Mouse (Mus musculus) hindbrain, embryonic 16.5 days (tissue): ENCODE measurements at regions not wholly inside any gene's neighbourhood (a gene's known extent, or its start where the extent isn't known, plus 50 kb on each side); places are given as distances from the start of the nearest gene placed in this dataset.
A peak's percentile ranks its signal among the peaks of the same experiment; 100 is the strongest.

ENCODE experiments used
- ATAC-seq: fragments of 200-750 bp; cut with Nextera tagmentation; 2 replicates; pipeline ENCODE4 v1.8.0; 2017; ENCODE audit warnings: moderate TSS enrichment, moderate library complexity
- H3K27ac ChIP-seq: fragments of 300-500 bp; sonication (generic); 2 replicates; pipeline ENCODE4 v1.5.1; 2014; ENCODE audit warnings: low read depth, mild to moderate bottlenecking, control low read depth, low read length, moderate library complexity
- H3K27me3 ChIP-seq: fragments of 300-500 bp; sonication (generic); replicated peaks from 2 replicates; pipeline ENCODE4 v1.6.1; 2014; ENCODE audit warnings: low read length; ENCODE audit not compliant: control insufficient read depth, insufficient read depth
- H3K36me3 ChIP-seq: fragments of 300-500 bp; sonication (generic); 2 replicates; pipeline ENCODE4 v1.6.1; 2014; ENCODE audit warnings: mild to moderate bottlenecking, low read length, moderate library complexity, mixed read lengths; ENCODE audit not compliant: control insufficient read depth, insufficient read depth
- H3K4me1 ChIP-seq: fragments of 300-500 bp; sonication (generic); 2 replicates; pipeline ENCODE4 v1.6.1; 2014; ENCODE audit warnings: low read depth, low read length; ENCODE audit not compliant: control insufficient read depth, insufficient read depth
- H3K4me2 ChIP-seq: fragments of 300-500 bp; sonication (generic); 2 replicates; pipeline ENCODE4 v1.6.1; 2014; ENCODE audit warnings: mild to moderate bottlenecking, low read length, control low read depth, moderate library complexity
- H3K4me3 ChIP-seq: fragments of 300-500 bp; sonication (generic); 2 replicates; pipeline ENCODE4 v1.5.1; 2014; ENCODE audit warnings: mild to moderate bottlenecking, low read length, control low read depth, moderate library complexity
- H3K9ac ChIP-seq: fragments of 300-500 bp; sonication (generic); 2 replicates; pipeline ENCODE4 v1.6.1; 2014; ENCODE audit warnings: low read depth, mild to moderate bottlenecking, control low read depth, low read length, moderate library complexity
- H3K9me3 ChIP-seq: fragments of 300-500 bp; sonication (generic); 2 replicates; pipeline ENCODE4 v1.6.1; 2014; ENCODE audit warnings: mild to moderate bottlenecking, low read length, moderate library complexity; ENCODE audit not compliant: control insufficient read depth
- WGBS: fragments of 180-500 bp; shearing (Covaris S2); extraction: QIAGEN DNeasy Blood & Tissue Kit; methylation state at CpG from one replicate; pipeline ENCODE4 v1.1.7; 2014; 5-methylcytosine and 5-hydroxymethylcytosine counted together

DNA sequence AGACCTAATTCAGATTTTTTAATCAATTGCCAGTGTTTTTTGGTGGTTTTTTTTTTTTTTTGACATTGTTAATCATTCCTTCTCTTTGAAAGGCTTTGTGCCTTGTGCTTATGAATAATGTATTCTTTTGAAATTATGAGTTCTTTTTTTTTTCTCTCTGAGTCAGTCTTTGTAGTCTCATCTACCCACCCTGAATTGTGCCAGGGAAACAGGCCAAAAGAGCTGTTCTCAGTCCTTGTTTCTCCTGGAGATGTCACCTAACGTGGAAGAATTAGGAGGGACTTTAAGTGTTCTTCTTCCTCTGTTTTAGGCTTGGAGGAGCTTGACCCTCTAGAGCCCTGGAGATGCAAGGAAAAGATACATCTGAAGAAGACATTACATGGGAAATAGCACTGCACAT, 2012.6 kb downstream of the Poteg start:
- WGBS = 45% methylated on average over 1 of the region's 1 CpGs
- Histone ChIP-seq H3K27me3 (no peaks in the 10 kb centered on the region), H3K4me2 (no peak overlapping the region), H3K9ac (no peak overlapping the region), H3K27ac (no peak overlapping the region), H3K4me3 (no peak overlapping the region), H3K36me3 (no peaks in the 10 kb centered on the region), H3K4me1 (no peaks in the 10 kb centered on the region), H3K9me3 (no peaks in the 10 kb centered on the region)
- no peak for ATAC-seq

DNA sequence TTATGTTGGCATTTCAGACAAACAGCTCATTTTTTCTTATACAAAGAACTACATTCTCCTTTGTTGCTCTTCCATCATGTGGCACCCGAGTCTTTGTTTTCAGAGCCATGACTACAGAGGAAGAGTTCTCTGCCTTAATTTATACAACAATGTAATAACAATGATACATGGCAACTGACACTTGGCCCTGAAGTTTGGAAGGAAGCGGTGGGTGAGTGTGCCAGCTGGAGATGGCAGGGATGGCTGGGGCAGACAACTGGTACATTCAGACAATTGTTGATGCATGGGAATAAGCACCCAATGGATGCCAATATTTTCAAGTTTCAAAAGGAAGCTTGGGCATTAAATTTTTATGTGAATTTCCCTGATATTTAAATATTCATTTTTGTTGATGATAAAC, 2045.5 kb downstream of the Poteg start:
- no peak overlapping the region for H3K4me3 ChIP-seq
- no peaks in the 10 kb centered on the region for H3K36me3 ChIP-seq
- H3K4me1 ChIP-seq = no peaks in the 10 kb centered on the region
- H3K9ac ChIP-seq = no peak overlapping the region
- no peaks in the 10 kb centered on the region for H3K9me3 ChIP-seq
- 74% methylated on average over 2 of the region's 2 CpGs for WGBS
- H3K27ac ChIP-seq = no peak overlapping the region
- no peak overlapping the region for H3K4me2 ChIP-seq
- H3K27me3 ChIP-seq = no peaks in the 10 kb centered on the region
- no peak for ATAC-seq

DNA sequence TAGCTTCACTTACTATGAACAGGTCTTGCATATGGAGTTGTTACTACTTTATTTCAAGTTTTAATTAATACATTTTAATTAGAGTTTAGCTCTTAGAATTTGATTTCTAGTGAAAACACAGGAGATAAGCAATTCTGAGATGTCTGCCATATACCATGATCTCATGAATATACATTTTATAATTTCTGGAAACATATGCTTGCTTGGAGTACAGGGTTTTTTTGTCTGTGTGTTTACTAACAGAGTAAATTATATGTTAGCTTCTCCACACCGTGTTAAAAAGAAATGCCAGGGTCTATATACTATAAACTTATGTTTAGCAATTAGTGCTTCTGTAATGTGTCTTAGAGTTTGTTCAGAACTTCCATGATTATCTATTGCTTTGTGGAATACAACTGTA, 2079.9 kb downstream of the Poteg start:
- no peaks in the 10 kb centered on the region for H3K9me3 ChIP-seq
- no peak overlapping the region for H3K9ac ChIP-seq
- no peaks in the 10 kb centered on the region for H3K36me3 ChIP-seq
- H3K4me3 ChIP-seq = no peak overlapping the region
- WGBS = 90% methylated on average over 1 of the region's 1 CpGs
- no peaks in the 10 kb centered on the region for H3K4me1 ChIP-seq
- no peak for ATAC-seq
- H3K27me3 ChIP-seq = no peaks in the 10 kb centered on the region
- H3K27ac ChIP-seq = no peak overlapping the region
- H3K4me2 ChIP-seq = no peak overlapping the region

- no peaks in the 10 kb centered on the region for H3K9me3 ChIP-seq
- no peaks in the 10 kb centered on the region for H3K36me3 ChIP-seq
- no peak overlapping the region for H3K4me2 ChIP-seq
- H3K27me3 ChIP-seq = no peaks in the 10 kb centered on the region
- ATAC-seq = no peak
- H3K4me3 ChIP-seq = no peak overlapping the region
- H3K9ac ChIP-seq = no peak overlapping the region
- H3K4me1 ChIP-seq = no peaks in the 10 kb centered on the region
- H3K27ac ChIP-seq = no peak overlapping the region
- WGBS = 59% methylated on average over 4 of the region's 4 CpGs
These were observed 2084.1 kb downstream of the Poteg start for GRCm38 (mm10) chr8:29531565-29531964.

- H3K27ac ChIP-seq = no peak overlapping the region
- 87% methylated on average over 2 of the region's 2 CpGs for WGBS
These were observed 2090.5 kb downstream of the Poteg start for GRCm38 (mm10) chr8:29538016-29538415.

GRCm38 (mm10) chr8:29539856-29540255, 2092.4 kb downstream of the Poteg start:
- Histone ChIP-seq H3K4me3 (no peak overlapping the region), H3K9me3 (no peaks in the 10 kb centered on the region), H3K9ac (no peak overlapping the region), H3K36me3 (no peaks in the 10 kb centered on the region), H3K27me3 (no peaks in the 10 kb centered on the region), H3K4me2 (no peak overlapping the region), H3K27ac (no peak overlapping the region), H3K4me1 (no peaks in the 10 kb centered on the region)
- 74% methylated on average over 3 of the region's 3 CpGs for WGBS
- ATAC-seq = no peak

More at GRCm38 (mm10) chr8:29538016-29538415, 2090.5 kb downstream of the Poteg start:
- no peak overlapping the region for H3K4me2 ChIP-seq
- H3K4me3 ChIP-seq = no peak overlapping the region
- H3K9ac ChIP-seq = no peak overlapping the region
- H3K27me3 ChIP-seq = no peaks in the 10 kb centered on the region
- H3K9me3 ChIP-seq = no peaks in the 10 kb centered on the region
- H3K36me3 ChIP-seq = no peaks in the 10 kb centered on the region
- no peak for ATAC-seq
- no peaks in the 10 kb centered on the region for H3K4me1 ChIP-seq

DNA sequence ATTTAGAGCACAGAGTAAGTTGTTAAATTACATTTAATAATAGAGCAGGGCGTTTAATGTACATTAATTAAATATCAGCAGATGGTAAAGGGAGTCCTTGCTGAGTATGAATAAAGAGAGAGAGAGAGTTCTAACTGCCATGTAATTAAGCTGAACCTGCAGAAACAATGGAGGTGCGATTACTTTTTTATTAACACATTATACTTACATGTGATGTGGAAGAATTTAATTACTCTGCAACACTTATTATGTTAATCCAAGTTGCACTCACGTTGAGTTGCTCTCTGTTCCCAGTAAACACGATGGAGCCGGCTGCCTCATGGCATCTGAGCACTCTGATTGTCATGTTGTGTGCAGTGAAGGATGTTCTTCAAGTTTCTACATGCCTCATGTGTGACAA, 2096.7 kb downstream of the Poteg start:
- H3K36me3 ChIP-seq = no peaks in the 10 kb centered on the region
- no peaks in the 10 kb centered on the region for H3K4me1 ChIP-seq
- no peak overlapping the region for H3K27ac ChIP-seq
- H3K4me2 ChIP-seq = no peak overlapping the region
- H3K4me3 ChIP-seq = no peak overlapping the region
- H3K27me3 ChIP-seq = no peaks in the 10 kb centered on the region
- peak; percentile 77 for ATAC-seq
- H3K9me3 ChIP-seq = no peaks in the 10 kb centered on the region
- H3K9ac ChIP-seq = no peak overlapping the region
- WGBS = 25% methylated on average over 5 of the region's 5 CpGs

- WGBS = 82% methylated on average over 6 of the region's 6 CpGs
- H3K9me3 ChIP-seq = no peaks in the 10 kb centered on the region
- H3K4me1 ChIP-seq = no peaks in the 10 kb centered on the region
- H3K4me3 ChIP-seq = no peak overlapping the region
- no peak overlapping the region for H3K4me2 ChIP-seq
- no peaks in the 10 kb centered on the region for H3K36me3 ChIP-seq
- H3K27ac ChIP-seq = no peak overlapping the region
- H3K9ac ChIP-seq = no peak overlapping the region
- no peak for ATAC-seq
- H3K27me3 ChIP-seq = no peaks in the 10 kb centered on the region
These were observed 2138.2 kb downstream of the Poteg start for GRCm38 (mm10) chr8:29585671-29586070.

GRCm38 (mm10) chr8:29594129-29594528, 2146.7 kb downstream of the Poteg start:
- H3K27me3 ChIP-seq = no peaks in the 10 kb centered on the region
- 69% methylated on average over 9 of the region's 9 CpGs for WGBS
- H3K9ac ChIP-seq = no peak overlapping the region
- no peaks in the 10 kb centered on the region for H3K36me3 ChIP-seq
- H3K4me1 ChIP-seq = no peaks in the 10 kb centered on the region
- H3K27ac ChIP-seq = no peak overlapping the region
- no peak overlapping the region for H3K4me2 ChIP-seq
- H3K9me3 ChIP-seq = no peaks in the 10 kb centered on the region
- no peak for ATAC-seq
- no peak overlapping the region for H3K4me3 ChIP-seq

DNA sequence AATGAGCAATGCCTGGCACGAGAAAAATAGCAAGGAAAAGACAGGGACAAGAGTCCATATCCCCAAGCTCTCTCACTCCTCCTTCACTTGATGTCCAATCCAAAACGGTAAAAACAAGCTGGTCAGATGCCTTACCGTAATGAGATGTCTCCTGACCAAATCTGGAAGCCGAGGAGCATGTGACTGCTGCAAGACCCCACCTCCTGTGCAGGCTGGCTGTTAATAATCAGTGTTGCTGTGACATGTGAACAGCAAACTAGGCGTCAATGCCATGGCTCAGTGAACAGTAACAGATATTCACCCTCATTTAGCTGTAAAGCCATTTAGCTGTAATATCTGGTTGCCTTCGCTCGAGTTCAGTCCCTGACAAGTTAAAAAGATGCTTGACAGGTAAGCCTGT, 2166.6 kb downstream of the Poteg start:
- no peak overlapping the region for H3K4me3 ChIP-seq
- no peak overlapping the region for H3K9ac ChIP-seq
- H3K4me1 ChIP-seq = no peaks in the 10 kb centered on the region
- H3K4me2 ChIP-seq = no peak overlapping the region
- ATAC-seq = no peak
- H3K27ac ChIP-seq = no peak overlapping the region
- WGBS = 63% methylated on average over 7 of the region's 7 CpGs
- H3K9me3 ChIP-seq = no peaks in the 10 kb centered on the region
- H3K27me3 ChIP-seq = no peaks in the 10 kb centered on the region
- H3K36me3 ChIP-seq = no peaks in the 10 kb centered on the region
